Mouse (Mus musculus) neural tube, embryonic 11.5 days (tissue): ENCODE measurements at regions not wholly inside any gene's neighbourhood (a gene's known extent, or its start where the extent isn't known, plus 50 kb on each side); places are given as distances from the start of the nearest gene placed in this dataset.
"Not testable (repeated sequence)": the region's sequence is repeated elsewhere in the genome, so short reads cannot be mapped to it uniquely, and the experiment has no call there.

Experiments used
- ATAC-seq: fragments of 200-750 bp; cut with Nextera tagmentation; 2 replicates; pipeline ENCODE4 v1.8.0; 2017; ENCODE audit warnings: moderate number of reproducible peaks, mild to moderate bottlenecking, moderate TSS enrichment, moderate library complexity; ENCODE audit not compliant: insufficient read depth, low FRiP score, low TSS enrichment
- DNase-seq: peaks from one replicate; pipeline ENCODE4 v3.0.0-alpha.2; 2015; ENCODE audit warnings: low spot score
- H3K27ac ChIP-seq: fragments of 300-500 bp; sonication (generic); 2 replicates; pipeline ENCODE4 v1.5.1; 2014; ENCODE audit warnings: low read depth, mild to moderate bottlenecking, low read length
- H3K27me3 ChIP-seq: fragments of 300-500 bp; sonication (generic); 2 replicates; pipeline ENCODE4 v1.6.1; 2014; ENCODE audit warnings: mild to moderate bottlenecking, low read length, mixed read lengths; ENCODE audit not compliant: control insufficient read depth, insufficient read depth
- H3K36me3 ChIP-seq: fragments of 300-500 bp; sonication (generic); 2 replicates; pipeline ENCODE4 v1.6.1; 2014; ENCODE audit warnings: mild to moderate bottlenecking, low read length, moderate library complexity, mixed read lengths; ENCODE audit not compliant: control insufficient read depth, insufficient read depth
- H3K4me1 ChIP-seq: fragments of 300-500 bp; sonication (generic); 2 replicates; pipeline ENCODE4 v1.6.1; 2014; ENCODE audit warnings: low read length, mixed read lengths; ENCODE audit not compliant: control insufficient read depth, insufficient read depth
- H3K4me2 ChIP-seq: fragments of 300-500 bp; sonication (generic); 2 replicates; pipeline ENCODE4 v1.6.1; 2014; ENCODE audit warnings: low read depth, mild to moderate bottlenecking, moderate library complexity
- H3K4me3 ChIP-seq: fragments of 300-500 bp; sonication (generic); 2 replicates; pipeline ENCODE4 v1.5.1; 2014; ENCODE audit warnings: low read depth, low read length
- H3K9ac ChIP-seq: fragments of 300-500 bp; sonication (generic); 2 replicates; pipeline ENCODE4 v1.6.1; 2014; ENCODE audit warnings: mild to moderate bottlenecking, low read length
- H3K9me3 ChIP-seq: fragments of 300-500 bp; sonication (generic); 2 replicates; pipeline ENCODE4 v1.6.1; 2016; ENCODE audit warnings: low read length; ENCODE audit not compliant: control insufficient read depth
- WGBS: fragments of 180-500 bp; shearing (Covaris S2); extraction: QIAGEN DNeasy Blood & Tissue Kit; methylation state at CpG from one replicate; pipeline ENCODE4 v1.1.7; 2014; 5-methylcytosine and 5-hydroxymethylcytosine counted together

DNA sequence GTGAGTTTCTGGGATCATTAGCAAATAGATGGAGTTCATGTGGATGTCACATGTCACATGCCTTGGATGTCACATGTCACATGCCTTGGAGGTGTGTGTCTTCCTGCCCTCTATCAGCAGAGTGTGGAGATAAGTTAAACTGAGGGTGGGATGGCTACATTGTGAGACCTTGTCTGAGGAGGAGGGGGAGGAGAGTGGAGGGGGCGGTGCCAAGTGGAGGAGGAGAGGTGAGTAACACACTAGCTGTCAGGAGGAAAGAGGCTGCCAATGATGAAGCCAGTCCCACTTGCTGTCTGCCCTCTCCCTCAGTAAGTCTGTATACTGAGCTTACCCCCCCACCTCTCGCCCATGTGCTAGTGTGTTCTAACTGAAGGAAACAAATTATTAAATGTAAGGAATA, 81.5 kb upstream of the Dynlt1c start:
- not testable (repeated sequence) for H3K36me3 ChIP-seq, H3K4me3 ChIP-seq, H3K27ac ChIP-seq, H3K27me3 ChIP-seq, H3K9ac ChIP-seq, ATAC-seq, H3K4me2 ChIP-seq, H3K9me3 ChIP-seq, H3K4me1 ChIP-seq
- peak; percentile 2 for DNase-seq
- 91% methylated on average over 2 of the region's 2 CpGs for WGBS

DNA sequence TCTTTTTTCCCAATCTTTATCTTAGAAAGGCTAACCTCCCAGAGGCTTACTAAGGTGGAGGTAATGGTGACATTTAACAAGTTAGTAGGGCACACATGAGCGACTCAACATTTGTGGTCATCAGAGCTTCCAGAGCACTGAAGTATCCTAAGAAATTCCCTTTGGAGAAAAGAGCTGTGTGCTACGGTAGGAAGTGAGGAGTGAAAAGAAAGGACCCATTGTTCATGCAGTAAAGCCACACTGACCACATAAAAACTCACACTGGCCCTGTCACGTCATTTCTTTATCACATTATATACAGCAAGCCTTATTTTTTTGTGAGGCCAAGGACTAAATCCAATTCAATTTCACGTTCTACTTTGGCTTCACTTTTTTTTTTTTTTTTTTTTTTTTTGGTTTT, 80.7 kb upstream of the Dynlt1c start:
- H3K9me3 ChIP-seq, H3K4me1 ChIP-seq, H3K4me3 ChIP-seq, H3K27me3 ChIP-seq, H3K27ac ChIP-seq, H3K4me2 ChIP-seq, H3K9ac ChIP-seq, H3K36me3 ChIP-seq, ATAC-seq: not testable (repeated sequence)
- WGBS = 55% methylated on average over 4 of the region's 4 CpGs
- DNase-seq = peak; percentile 2

- H3K27me3 ChIP-seq, H3K9me3 ChIP-seq, H3K36me3 ChIP-seq, ATAC-seq, H3K4me3 ChIP-seq, H3K4me1 ChIP-seq, H3K4me2 ChIP-seq, H3K27ac ChIP-seq, H3K9ac ChIP-seq, DNase-seq: not testable (repeated sequence)
- 91% methylated on average over 4 of the region's 9 CpGs for WGBS
These were observed 79.3 kb upstream of the Dynlt1c start for GRCm38 (mm10) chr17:6522185-6522584.

DNA sequence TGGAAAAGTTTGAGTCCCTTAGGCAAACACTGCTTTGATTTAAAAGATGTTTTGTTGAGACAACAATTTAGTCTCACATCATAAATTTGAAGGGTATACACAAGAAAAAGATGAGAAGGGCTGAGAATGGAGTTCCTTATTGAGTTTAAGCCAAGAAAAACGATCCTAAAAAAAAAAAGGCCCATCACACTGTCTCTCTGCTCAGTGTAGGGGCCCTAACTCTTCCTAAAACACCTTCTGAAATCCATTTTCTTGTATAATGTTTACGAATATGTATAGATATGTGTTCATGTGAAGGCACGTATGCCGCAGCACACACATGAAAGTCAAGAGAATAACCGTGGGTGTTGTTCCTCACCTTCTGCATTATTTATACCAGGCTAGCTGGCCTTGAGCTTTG, 62.7 kb upstream of the Dynlt1c start:
- not testable (repeated sequence) for H3K27me3 ChIP-seq, H3K4me1 ChIP-seq, H3K4me2 ChIP-seq, H3K27ac ChIP-seq, ATAC-seq, H3K9ac ChIP-seq, H3K4me3 ChIP-seq, H3K36me3 ChIP-seq, DNase-seq, H3K9me3 ChIP-seq
- no CpG with 5 or more reads among the region's 5 CpGs for WGBS

DNA sequence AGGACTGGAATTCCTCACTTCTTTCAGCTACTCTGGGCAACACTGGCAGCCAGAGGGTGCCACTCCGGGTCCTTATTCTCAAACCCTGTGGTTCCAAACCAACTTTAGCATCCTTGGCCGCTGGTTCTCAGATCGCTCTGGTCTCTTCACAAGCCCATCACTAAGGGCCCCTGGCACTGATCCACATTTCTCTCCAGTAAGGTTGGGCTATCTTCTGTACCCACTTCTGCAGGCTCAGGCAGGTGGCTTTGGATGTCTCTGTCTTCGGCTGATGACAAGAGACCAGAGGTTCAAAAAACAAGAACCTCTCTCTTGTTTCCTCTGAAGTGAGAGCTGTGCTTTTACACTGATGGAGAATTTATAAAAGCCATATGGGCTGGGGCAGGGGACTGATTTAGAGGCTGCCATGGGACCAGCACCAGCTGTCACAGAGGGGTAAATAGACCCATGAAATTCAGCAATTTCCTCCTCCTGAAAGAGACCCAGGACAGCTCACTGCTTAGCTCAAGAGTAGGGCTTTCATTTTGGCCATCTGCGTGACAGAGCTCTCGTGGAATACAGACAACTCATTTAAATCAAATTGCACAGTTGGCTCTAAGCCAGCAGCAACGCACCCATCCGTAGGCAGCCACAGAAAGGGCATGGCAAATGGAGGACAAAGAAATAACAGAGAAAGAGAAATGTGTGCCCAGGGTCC, 54.3 kb upstream of the Dynlt1c start:
- not testable (repeated sequence) for H3K9me3 ChIP-seq, H3K4me2 ChIP-seq, H3K4me1 ChIP-seq, DNase-seq, H3K4me3 ChIP-seq, H3K27ac ChIP-seq, H3K9ac ChIP-seq, H3K36me3 ChIP-seq, H3K27me3 ChIP-seq
- WGBS = no CpG with 5 or more reads among the region's 8 CpGs
- ATAC-seq = peak; percentile 89

GRCm38 (mm10) chr17:6547937-6548336, 53.5 kb upstream of the Dynlt1c start:
- not testable (repeated sequence) for H3K4me1 ChIP-seq, H3K9ac ChIP-seq, DNase-seq, H3K27me3 ChIP-seq, H3K36me3 ChIP-seq, H3K4me2 ChIP-seq, H3K4me3 ChIP-seq, H3K27ac ChIP-seq, H3K9me3 ChIP-seq
- WGBS = no CpG with 5 or more reads among the region's 6 CpGs
- peak; percentile 64 for ATAC-seq
